In genomic region chr7:28179228-28179627, GRCm38 (mm10) we compare ENCODE assay signal across 8 mouse cellular contexts. TPM values are rescaled to one million over a fixed set of nuclear protein-coding genes. Genes with fewer than 3 reads are reported as not detected.
DNase-seq lines count a peak whose midpoint lies in the region; ATAC-seq and TF ChIP-seq lines count a peak whose summit lies in the region.

TSS of gene Dyrk1b (plus strand) at chr7:28179469.

- peaks cover 95% of the 10 kb centered on the region for H3K36me3 ChIP-seq in G1E (replicated peaks)
- peaks cover 34% of the 10 kb centered on the region for H3K36me3 ChIP-seq in forebrain, embryonic 16.5 days (ENCODE audit: control insufficient read depth, insufficient read depth)
- peaks cover 55% of the 10 kb centered on the region for H3K36me3 ChIP-seq in liver, postnatal 0 days (replicated peaks; ENCODE audit: insufficient read depth, low read length)
- peaks cover 70% of the 10 kb centered on the region for H3K36me3 ChIP-seq in neural tube, embryonic 13.5 days

- peak within 1 kb of the TSS; percentile 84 for H3K4me3 ChIP-seq in G1E (ENCODE audit: low read depth, low read length)
- peak within 1 kb of the TSS; percentile 76 for H3K4me3 ChIP-seq in cerebellum, adult 2 months (replicated peaks; ENCODE audit: insufficient read depth, low read depth, low read length)
- peak within 1 kb of the TSS; percentile 67 for H3K4me3 ChIP-seq in forebrain, embryonic 16.5 days (replicated peaks; ENCODE audit: low read length)
- peak within 1 kb of the TSS; percentile 93 for H3K4me3 ChIP-seq in liver, postnatal 0 days (ENCODE audit: low read depth, low read length)
- H3K4me3 ChIP-seq in neural tube, embryonic 13.5 days = peak within 1 kb of the TSS; percentile 98

- peak; percentile 31; the same call in 1 of the 2 replicates for TF ChIP-seq POLR2A in cerebellum, adult 2 months (IDR thresholded peaks at IDR 0.05; ENCODE audit: borderline replicate concordance, insufficient read depth, low read length)

- H3K4me2 ChIP-seq in forebrain, embryonic 16.5 days (ENCODE audit: low read length) = peak within 1 kb of the TSS; percentile 80
- peak within 1 kb of the TSS; percentile 93 for H3K4me2 ChIP-seq in liver, postnatal 0 days (ENCODE audit: low read depth, low read length)
- H3K4me2 ChIP-seq in neural tube, embryonic 13.5 days = peak within 1 kb of the TSS; percentile 89

- no peak; the same call in 1 of the 2 replicates for TF ChIP-seq EP300 in liver, postnatal 0 days (IDR thresholded peaks at IDR 0.05; ENCODE audit: low read depth)

- intact Hi-C loops in heart, postnatal 25 days (cut with DNase I) = no loop called here

- under 1% methylated on average over 25 of the region's 25 CpGs for WGBS in cerebellum, adult 2 months
- WGBS in forebrain, embryonic 16.5 days = under 1% methylated on average over 25 of the region's 25 CpGs
- WGBS in liver, postnatal 0 days (ENCODE audit: insufficient replicate concordance) = 2% methylated on average over 25 of the region's 25 CpGs
- under 1% methylated on average over 25 of the region's 25 CpGs for WGBS in neural tube, embryonic 13.5 days

- ATAC-seq in G1E (ENCODE audit: extremely low read depth, insufficient number of reproducible peaks, low FRiP score, poor library complexity, severe bottlenecking) = peak; percentile 74
- peak; percentile 89 for ATAC-seq in forebrain, embryonic 16.5 days
- peak; percentile 86 for ATAC-seq in liver, postnatal 0 days
- ATAC-seq in neural tube, embryonic 13.5 days (ENCODE audit: low read depth) = peak; percentile 90

- TF ChIP-seq CTCF in G1E (IDR thresholded peaks at IDR 0.05; ENCODE audit: low read depth, low read length) = no peak
- TF ChIP-seq CTCF in cerebellum, adult 2 months (IDR thresholded peaks at IDR 0.05; ENCODE audit: borderline replicate concordance, insufficient read depth, low read depth, low read length) = no peak
- TF ChIP-seq CTCF in liver, postnatal 0 days (IDR thresholded peaks at IDR 0.05; ENCODE audit: low read depth) = no peak

- no peaks in the 10 kb centered on the region for H3K27me3 ChIP-seq in G1E (ENCODE audit: insufficient read depth, low read length)
- H3K27me3 ChIP-seq in cerebellum, adult 2 months (ENCODE audit: control insufficient read depth, insufficient read depth, low read length) = no peaks in the 10 kb centered on the region
- no peaks in the 10 kb centered on the region for H3K27me3 ChIP-seq in forebrain, embryonic 16.5 days (replicated peaks; ENCODE audit: control insufficient read depth, insufficient read depth, low read length)
- no peaks in the 10 kb centered on the region for H3K27me3 ChIP-seq in liver, postnatal 0 days (ENCODE audit: insufficient read depth, low read length)
- H3K27me3 ChIP-seq in neural tube, embryonic 13.5 days = no peaks in the 10 kb centered on the region

- H3K27ac ChIP-seq in cerebellum, adult 2 months (ENCODE audit: insufficient read depth, low read length) = peak within 1 kb of the TSS; percentile 76; the same call in 1 of the 2 replicates
- peak within 1 kb of the TSS; percentile 94 for H3K27ac ChIP-seq in forebrain, embryonic 16.5 days (ENCODE audit: low read length)
- peak within 1 kb of the TSS; percentile 85 for H3K27ac ChIP-seq in liver, postnatal 0 days (ENCODE audit: low read depth)
- H3K27ac ChIP-seq in neural tube, embryonic 13.5 days (replicated peaks) = peak within 1 kb of the TSS; percentile 95

- H3K9ac ChIP-seq in forebrain, embryonic 16.5 days (replicated peaks; ENCODE audit: low read depth, low read length) = peak within 1 kb of the TSS; percentile 77
- H3K9ac ChIP-seq in liver, postnatal 0 days (replicated peaks) = peak within 1 kb of the TSS; percentile 78
- H3K9ac ChIP-seq in neural tube, embryonic 13.5 days = peak within 1 kb of the TSS; percentile 93

- no peaks in the 10 kb centered on the region for H3K9me3 ChIP-seq in G1E (replicated peaks)
- no peaks in the 10 kb centered on the region for H3K9me3 ChIP-seq in forebrain, embryonic 16.5 days (ENCODE audit: control insufficient read depth, low read length)
- H3K9me3 ChIP-seq in liver, postnatal 0 days (ENCODE audit: low read length) = no peaks in the 10 kb centered on the region
- H3K9me3 ChIP-seq in neural tube, embryonic 13.5 days = no peaks in the 10 kb centered on the region

- DNase-seq in G1E (ENCODE audit: low spot score) = peak; percentile 89
- peak; percentile 94 to 95 for DNase-seq in cerebellum, adult 2 months
- DNase-seq in heart, postnatal 25 days (ENCODE audit: low spot score) = peak; percentile 97
- DNase-seq in layer of hippocampus, adult 11-12 months (ENCODE audit: low spot score) = peak; percentile 99
- DNase-seq in liver, postnatal 0 days = peak; percentile 99
- DNase-seq in telencephalon, adult 2 months (ENCODE audit: low read depth, low spot score) = peak; percentile 97

- H3K4me1 ChIP-seq in G1E (ENCODE audit: insufficient read depth, low read depth, low read length) = peaks cover 47% of the 10 kb centered on the region
- H3K4me1 ChIP-seq in cerebellum, adult 2 months (ENCODE audit: control insufficient read depth, insufficient read depth, low read length) = peaks cover 6% of the 10 kb centered on the region; the same call in 1 of the 2 replicates
- peaks cover 14% of the 10 kb centered on the region for H3K4me1 ChIP-seq in forebrain, embryonic 16.5 days (replicated peaks; ENCODE audit: control insufficient read depth, insufficient read depth, low read length)
- H3K4me1 ChIP-seq in liver, postnatal 0 days (ENCODE audit: insufficient read depth) = peaks cover 9% of the 10 kb centered on the region
- peaks cover 20% of the 10 kb centered on the region for H3K4me1 ChIP-seq in neural tube, embryonic 13.5 days (replicated peaks)

RNA-seq across cellular contexts. Expression of gene Dyrk1b, which starts in this region (rescaled TPM):
- total RNA-seq in G1E (2014; fragmentation: Nextera tagmentation) (17.5 and 24.8 TPM in 2 replicates), G1E (2017) (7.0 and 7.3 TPM in 2 replicates)
- 43.3 and 47.9 TPM in 2 replicates for polyA plus RNA-seq in G1E (2012)
- polyA plus RNA-seq in cerebellum, adult 2 months (2012; rRNA removed) = 27.3 and 29.6 TPM in 2 replicates
- polyA plus RNA-seq in forebrain, embryonic 16.5 days (2015; fragmentation: Nextera tagmentation; extraction: Ambion mirVana) = 14.4 and 14.8 TPM in 2 replicates
- 10 to 100 TPM; 30.5 to 32.0 TPM for total RNA-seq in heart, postnatal 25 days (2021)
- 4.0 and 4.5 TPM in 2 replicates for polyA plus RNA-seq in liver, postnatal 0 days (2015; fragmentation: Nextera tagmentation; extraction: Ambion mirVana)
- 15.6 and 16.0 TPM in 2 replicates for polyA plus RNA-seq in neural tube, embryonic 13.5 days (2015; fragmentation: Nextera tagmentation; extraction: Ambion mirVana)

Comparison
In these comparisons a context has a peak if more than half of its experiments do, and no peak if none do; other contexts are left out.
1. Peak in every context shown above with its lines: DNase-seq, ATAC-seq, H3K4me3 ChIP-seq and H3K27ac ChIP-seq.